Mouse (Mus musculus): ENCODE data around the gene Bmp5.

Bmp5 gene

GRCm38 (mm10) chr9:75840841-75841240 lies 65.7 kb downstream of the Bmp5 start:
- no peak for DNase-seq (ENCODE audit: low spot score)

- no peak for DNase-seq (ENCODE audit: low spot score)
Measured at GRCm38 (mm10) chr9:75846010-75846409, 70.8 kb downstream of the Bmp5 start.

DNA sequence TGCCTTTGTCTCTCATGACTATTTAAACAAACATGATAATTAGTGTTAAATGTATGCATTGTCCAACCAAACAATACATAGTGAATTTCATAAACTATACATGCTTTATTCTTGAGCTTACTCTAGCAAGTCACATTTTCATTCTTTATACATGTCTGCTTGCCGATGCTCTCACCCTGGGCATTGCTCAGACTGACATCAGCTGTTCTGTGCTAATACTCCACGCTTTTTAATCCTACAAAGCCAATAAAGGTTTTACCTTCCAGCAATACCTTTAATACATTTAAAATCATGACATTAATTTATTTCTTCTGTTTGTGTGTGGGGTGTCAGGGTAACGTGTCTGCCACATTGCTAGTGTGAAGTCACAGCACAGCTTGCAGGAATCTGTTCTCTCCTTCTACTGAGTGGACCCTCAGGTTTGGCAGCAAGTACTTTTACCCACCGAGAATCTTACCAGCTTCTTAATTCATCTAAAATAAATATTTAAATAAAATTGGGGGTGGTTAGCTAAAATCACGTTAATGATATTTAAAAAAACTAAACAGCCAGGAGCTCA lies 75.6 kb downstream of the Bmp5 start:
- no peak for DNase-seq (ENCODE audit: low spot score)

DNA sequence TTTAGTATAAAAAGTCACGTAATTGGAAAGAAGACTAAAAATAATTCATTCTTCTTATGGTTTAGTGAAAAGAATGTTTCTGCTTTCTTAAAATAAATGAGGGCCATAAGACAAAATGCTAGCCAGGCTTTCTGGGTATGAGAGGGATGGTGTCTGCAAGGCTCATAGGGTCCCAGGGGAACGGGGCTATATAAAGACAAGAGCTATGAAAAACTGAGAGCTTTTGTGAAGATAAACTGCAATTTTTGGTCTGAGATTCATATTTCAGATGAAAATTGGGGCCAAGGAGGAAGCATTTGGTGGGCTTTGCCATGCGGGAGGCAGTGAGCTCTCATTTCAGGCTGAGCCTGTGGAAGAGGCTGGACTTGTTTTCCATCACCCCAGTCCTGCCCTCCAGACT lies 83.0 kb downstream of the Bmp5 start:
- DNase-seq (ENCODE audit: low spot score): no peak

DNA sequence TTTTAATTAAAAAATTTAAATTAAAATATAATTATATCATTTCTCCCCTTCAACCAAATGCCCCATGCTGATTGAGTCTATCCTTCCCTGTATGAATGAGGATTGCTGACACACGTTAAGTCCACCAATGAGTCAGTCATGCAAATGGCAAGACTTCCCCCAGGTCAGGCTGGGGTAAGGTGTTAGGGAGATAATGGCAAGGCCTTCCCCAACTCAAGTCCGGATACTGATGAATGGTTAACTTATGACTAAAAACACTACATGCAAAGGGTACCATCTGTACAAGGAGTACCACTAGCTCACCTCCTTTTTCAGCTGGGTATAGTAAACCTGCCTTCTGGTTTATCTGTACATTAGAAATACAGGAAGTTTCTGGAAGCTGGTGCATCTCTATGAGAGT lies 83.8 kb downstream of the Bmp5 start:
- DNase-seq (ENCODE audit: low spot score): no peak

GRCm38 (mm10) chr9:75870332-75871177 lies 95.4 kb downstream of the Bmp5 start:
- no peak for DNase-seq (ENCODE audit: low spot score)

GRCm38 (mm10) chr9:75876333-75876732 lies 101.2 kb downstream of the Bmp5 start:
- DNase-seq (ENCODE audit: low spot score): no peak

DNA sequence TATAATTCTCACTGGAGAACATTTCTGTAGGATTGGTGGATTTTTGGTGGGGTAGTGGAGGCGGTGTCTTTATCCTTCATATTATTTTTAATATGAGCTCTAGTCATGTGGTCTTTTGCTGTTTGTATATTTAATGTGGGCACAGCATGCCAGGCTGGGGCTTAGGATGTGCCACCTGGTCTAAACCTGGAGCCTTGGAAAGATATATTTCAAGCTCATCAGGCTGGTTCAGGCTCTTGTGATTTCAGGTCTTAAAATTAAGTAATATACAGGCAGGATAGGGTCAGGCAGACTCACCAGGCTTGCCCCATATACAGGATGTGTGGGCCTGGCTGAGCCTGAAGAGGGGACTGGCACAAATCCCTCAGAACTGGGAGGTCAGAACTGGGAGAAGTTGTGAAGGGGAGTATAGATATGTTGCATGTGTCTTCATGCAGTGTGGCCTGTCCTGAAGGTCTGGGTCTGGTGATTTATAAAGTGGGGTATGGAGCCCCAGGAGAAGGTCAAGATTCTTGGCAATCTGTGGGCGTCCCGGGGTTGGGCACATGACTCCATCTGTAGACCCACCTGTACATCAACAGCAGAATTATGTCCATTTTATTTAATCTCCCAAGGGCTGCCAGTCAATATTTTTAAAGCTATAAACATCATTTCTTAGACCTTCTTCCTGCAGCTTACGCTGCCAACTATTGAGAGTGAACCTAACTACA lies 108.5 kb downstream of the Bmp5 start:
- no peak for DNase-seq (ENCODE audit: low spot score)

- no peak for DNase-seq (ENCODE audit: low spot score)
Measured at GRCm38 (mm10) chr9:75886801-75887544, 111.8 kb downstream of the Bmp5 start.

- DNase-seq (ENCODE audit: low spot score): no peak
Measured at GRCm38 (mm10) chr9:75896918-75897317, 121.8 kb downstream of the Bmp5 start.

DNA sequence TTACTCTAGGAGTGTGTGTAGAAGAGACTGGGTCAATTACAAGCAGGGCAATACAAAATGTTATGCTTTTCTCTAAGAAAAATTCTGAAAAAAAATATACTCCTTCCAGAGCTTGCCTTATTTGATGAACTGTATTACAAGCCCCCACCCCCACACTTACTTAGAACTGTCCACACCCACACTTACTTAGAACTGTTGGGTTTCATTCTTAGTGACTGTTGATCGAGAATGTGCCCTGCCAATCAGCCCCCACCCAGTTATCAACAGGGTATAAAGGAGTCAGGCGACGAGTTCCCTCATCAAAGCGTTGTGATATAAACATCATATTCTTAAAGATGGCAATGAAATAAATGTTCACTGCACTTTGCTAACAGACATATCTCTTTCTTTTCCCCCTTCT lies 122.9 kb downstream of the Bmp5 start:
- DNase-seq (ENCODE audit: low spot score): no peak

GRCm38 (mm10) chr9:75901219-75901618 lies 126.1 kb downstream of the Bmp5 start:
- DNase-seq (ENCODE audit: low spot score): no peak

DNA sequence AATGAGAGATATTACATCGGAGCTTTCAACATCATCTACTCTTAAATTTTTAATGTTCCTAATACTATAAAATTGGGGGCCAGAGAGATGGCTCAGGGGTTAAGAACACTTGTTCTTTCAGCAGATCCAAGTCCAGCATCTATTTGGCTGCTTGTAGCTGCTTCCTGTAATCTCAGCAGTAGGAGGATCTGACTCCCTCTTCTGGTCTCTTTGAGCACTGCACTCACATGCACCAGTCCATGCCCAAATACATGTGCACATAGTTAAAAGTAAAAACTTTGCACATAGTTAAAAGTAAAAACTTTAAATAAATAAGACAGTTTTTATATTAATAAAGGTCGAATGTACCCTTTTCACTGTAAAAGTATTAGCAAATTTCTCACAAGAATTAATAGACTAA lies 130.3 kb downstream of the Bmp5 start:
- DNase-seq (ENCODE audit: low spot score): no peak

DNA sequence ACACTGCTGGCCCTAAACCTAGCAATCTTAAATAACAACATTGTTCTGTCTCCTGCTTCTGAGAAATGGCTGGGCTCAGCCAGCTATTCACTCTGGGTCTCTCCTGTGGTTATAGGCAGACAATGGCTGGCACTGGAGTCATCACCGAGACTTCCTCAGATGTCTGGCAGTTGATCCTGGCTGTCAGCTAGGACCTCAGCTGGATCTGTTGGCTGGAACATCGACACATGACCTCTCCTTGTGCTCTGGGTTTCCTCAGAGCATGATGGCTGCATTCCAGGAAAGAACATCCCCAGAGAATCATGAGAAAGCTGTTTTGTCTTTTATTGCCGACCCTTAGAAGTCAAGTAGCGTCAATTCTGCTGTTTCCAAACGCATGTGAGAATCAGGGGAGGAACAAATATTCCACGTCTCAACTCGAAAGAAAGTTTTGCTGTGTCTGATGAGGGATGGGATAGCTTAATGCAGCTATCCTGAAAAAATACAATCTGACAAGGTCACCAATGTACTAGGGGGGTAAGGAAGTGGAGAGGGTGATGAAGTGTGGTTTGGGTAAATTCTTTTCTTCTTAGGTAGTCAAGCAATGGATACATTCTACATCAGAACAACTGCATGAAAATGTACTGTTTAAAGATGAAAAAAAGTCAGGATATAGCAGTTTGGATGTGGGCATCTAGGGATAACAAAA lies 135.1 kb downstream of the Bmp5 start:
- DNase-seq (ENCODE audit: low spot score): peak; percentile 14

- DNase-seq (ENCODE audit: low spot score): no peak
Measured at GRCm38 (mm10) chr9:75911542-75911941, 136.4 kb downstream of the Bmp5 start.

GRCm38 (mm10) chr9:75916027-75916426 lies 140.9 kb downstream of the Bmp5 start:
- DNase-seq (ENCODE audit: low spot score): no peak

DNA sequence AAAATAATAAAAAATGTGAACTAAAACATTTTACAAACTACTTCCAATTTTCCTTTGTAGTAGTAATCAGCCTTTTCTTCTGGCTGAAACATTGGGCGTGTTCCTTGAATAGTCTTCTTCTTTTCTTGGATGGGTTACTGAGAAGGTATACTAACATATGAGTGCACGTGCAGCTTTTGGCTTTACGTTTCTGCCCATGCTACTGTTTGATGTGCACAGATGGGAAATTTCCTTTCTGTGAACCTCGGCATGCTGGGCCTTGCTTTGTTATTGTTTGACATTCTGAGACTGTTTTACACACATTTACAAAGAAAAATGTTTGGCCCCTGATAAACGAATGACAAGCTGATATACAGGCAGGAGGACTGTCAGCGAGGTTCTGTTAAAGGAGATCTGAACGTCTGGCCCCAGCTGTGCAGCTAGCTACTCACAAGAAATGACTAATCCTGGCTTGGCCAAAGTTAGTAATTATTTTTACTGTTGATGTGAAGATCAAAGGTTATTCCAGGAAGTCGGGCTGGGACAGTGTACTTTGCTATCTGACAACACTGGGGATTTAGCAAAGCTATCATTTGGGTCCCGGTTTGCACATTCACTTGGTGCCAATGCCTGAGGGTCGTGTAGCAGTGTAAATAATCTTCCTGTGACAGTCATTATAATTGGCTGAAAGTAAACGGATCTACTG lies 152.2 kb downstream of the Bmp5 start:
- no peak for DNase-seq (ENCODE audit: low spot score)

DNA sequence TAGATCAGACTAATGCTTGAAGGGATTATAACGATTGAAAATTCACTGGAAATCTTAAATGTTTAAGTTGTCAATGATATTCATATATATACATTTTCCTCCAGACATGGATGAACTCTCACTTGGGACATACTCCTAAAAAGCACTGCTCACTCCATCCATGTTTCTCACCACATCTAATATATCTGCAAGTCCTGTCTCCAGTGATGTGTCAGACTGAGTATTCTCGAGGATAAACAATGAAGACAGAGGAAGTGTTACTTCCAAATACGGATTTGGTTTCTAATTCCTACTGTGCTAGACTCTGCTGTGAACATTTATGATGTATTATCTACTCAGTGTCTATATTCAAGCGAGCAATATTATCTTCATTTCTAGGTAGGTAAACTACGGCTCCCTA lies 152.9 kb downstream of the Bmp5 start:
- DNase-seq (ENCODE audit: low spot score): no peak

- DNase-seq (ENCODE audit: low spot score): no peak
Measured at GRCm38 (mm10) chr9:75944663-75945062, 169.5 kb downstream of the Bmp5 start.

All from left cerebral cortex, adult 11 months (tissue).